Mouse (Mus musculus): ENCODE results near the gene Itpkb. TPM values are rescaled to one million over a fixed set of nuclear protein-coding genes. Genes with fewer than 3 reads are reported as not detected.
"Not testable (repeated sequence)": the region's sequence is repeated elsewhere in the genome, so short reads cannot be mapped to it uniquely, and the experiment has no call there.

Itpkb gene
- polyA plus RNA-seq, 1 experiment from 2014 or later, result 7.2 TPM

- not testable (repeated sequence) for ATAC-seq (ENCODE audit: insufficient number of reproducible peaks, low FRiP score, low TSS enrichment, low read depth); DNase-seq (ENCODE audit: low spot score); H3K9ac ChIP-seq (ENCODE audit: low read length); H3K4me3 ChIP-seq (ENCODE audit: low read depth, low read length); H3K9me3 ChIP-seq (ENCODE audit: control insufficient read depth, low read length); H3K4me2 ChIP-seq (ENCODE audit: low read depth, severe bottlenecking); H3K27ac ChIP-seq (replicated peaks; ENCODE audit: low read depth, low read length); H3K4me1 ChIP-seq (ENCODE audit: control insufficient read depth, insufficient read depth, low read length); H3K27me3 ChIP-seq (ENCODE audit: control insufficient read depth, insufficient read depth, low read length); H3K36me3 ChIP-seq (ENCODE audit: control insufficient read depth, insufficient read depth, low read length)
- 91% methylated on average over 5 of the region's 5 CpGs for WGBS
Observed at GRCm38 (mm10) chr1:180372258-180372657, 42.0 kb downstream of the Itpkb start.

- H3K9me3 ChIP-seq (ENCODE audit: control insufficient read depth, low read length), result no peaks in the 10 kb centered on the region
- no peak for ATAC-seq (ENCODE audit: insufficient number of reproducible peaks, low FRiP score, low TSS enrichment, low read depth)
- no peak overlapping the region for H3K4me3 ChIP-seq (ENCODE audit: low read depth, low read length)
- WGBS, result 67% methylated on average over 7 of the region's 7 CpGs
- H3K27ac ChIP-seq (replicated peaks; ENCODE audit: low read depth, low read length), result no peak overlapping the region; the same call in 1 of the 2 replicates
- H3K9ac ChIP-seq (ENCODE audit: low read length), result no peak overlapping the region
- no peaks in the 10 kb centered on the region for H3K36me3 ChIP-seq (ENCODE audit: control insufficient read depth, insufficient read depth, low read length)
- H3K4me1 ChIP-seq (ENCODE audit: control insufficient read depth, insufficient read depth, low read length), result peaks cover 8% of the 10 kb centered on the region; the same call in 1 of the 2 replicates
- no peaks in the 10 kb centered on the region for H3K27me3 ChIP-seq (ENCODE audit: control insufficient read depth, insufficient read depth, low read length)
- no peak for DNase-seq (ENCODE audit: low spot score)
- no peak overlapping the region for H3K4me2 ChIP-seq (ENCODE audit: low read depth, severe bottlenecking)
Observed at GRCm38 (mm10) chr1:180376598-180376997, 46.3 kb downstream of the Itpkb start.

- no peak overlapping the region for H3K4me3 ChIP-seq (ENCODE audit: low read depth, low read length)
- ATAC-seq (ENCODE audit: insufficient number of reproducible peaks, low FRiP score, low TSS enrichment, low read depth) (no peak), DNase-seq (ENCODE audit: low spot score) (no peak)
- no peaks in the 10 kb centered on the region for H3K27me3 ChIP-seq (ENCODE audit: control insufficient read depth, insufficient read depth, low read length)
- H3K9ac ChIP-seq (ENCODE audit: low read length), result no peak overlapping the region
- no peak overlapping the region for H3K4me2 ChIP-seq (ENCODE audit: low read depth, severe bottlenecking)
- no peaks in the 10 kb centered on the region for H3K36me3 ChIP-seq (ENCODE audit: control insufficient read depth, insufficient read depth, low read length)
- H3K27ac ChIP-seq (replicated peaks; ENCODE audit: low read depth, low read length), result no peak overlapping the region
- peaks cover 8% of the 10 kb centered on the region; the same call in 1 of the 2 replicates for H3K4me1 ChIP-seq (ENCODE audit: control insufficient read depth, insufficient read depth, low read length)
- no peaks in the 10 kb centered on the region for H3K9me3 ChIP-seq (ENCODE audit: control insufficient read depth, low read length)
- 62% methylated on average over 3 of the region's 3 CpGs for WGBS
Observed at GRCm38 (mm10) chr1:180379559-180379958, 49.3 kb downstream of the Itpkb start.

- 74% methylated on average over 8 of the region's 8 CpGs for WGBS
- Histone ChIP-seq H3K27ac (replicated peaks; ENCODE audit: low read depth, low read length) (no peak overlapping the region), H3K27me3 (ENCODE audit: control insufficient read depth, insufficient read depth, low read length) (no peaks in the 10 kb centered on the region), H3K9me3 (ENCODE audit: control insufficient read depth, low read length) (no peaks in the 10 kb centered on the region), H3K36me3 (ENCODE audit: control insufficient read depth, insufficient read depth, low read length) (no peaks in the 10 kb centered on the region), H3K4me3 (ENCODE audit: low read depth, low read length) (no peak overlapping the region), H3K4me2 (ENCODE audit: low read depth, severe bottlenecking) (no peak overlapping the region), H3K9ac (ENCODE audit: low read length) (no peak overlapping the region), H3K4me1 (ENCODE audit: control insufficient read depth, insufficient read depth, low read length) (peaks cover 13% of the 10 kb centered on the region)
- no peak for DNase-seq (ENCODE audit: low spot score)
- ATAC-seq (ENCODE audit: insufficient number of reproducible peaks, low FRiP score, low TSS enrichment, low read depth), result no peak
Observed at GRCm38 (mm10) chr1:180382358-180382757, 52.1 kb downstream of the Itpkb start.

- Histone ChIP-seq H3K27ac (replicated peaks; ENCODE audit: low read depth, low read length) (no peak overlapping the region), H3K9me3 (ENCODE audit: control insufficient read depth, low read length) (no peaks in the 10 kb centered on the region), H3K4me1 (ENCODE audit: control insufficient read depth, insufficient read depth, low read length) (peaks cover 10% of the 10 kb centered on the region), H3K36me3 (ENCODE audit: control insufficient read depth, insufficient read depth, low read length) (no peaks in the 10 kb centered on the region), H3K4me3 (ENCODE audit: low read depth, low read length) (no peak overlapping the region), H3K4me2 (ENCODE audit: low read depth, severe bottlenecking) (no peak overlapping the region), H3K27me3 (ENCODE audit: control insufficient read depth, insufficient read depth, low read length) (no peaks in the 10 kb centered on the region), H3K9ac (ENCODE audit: low read length) (no peak overlapping the region)
- DNase-seq (ENCODE audit: low spot score) (no peak), ATAC-seq (ENCODE audit: insufficient number of reproducible peaks, low FRiP score, low TSS enrichment, low read depth) (no peak)
- whole genome bisulfite sequencing, result 95% methylated on average over 8 of the region's 8 CpGs
Observed at GRCm38 (mm10) chr1:180383884-180384283, 53.6 kb downstream of the Itpkb start.

- Histone ChIP-seq H3K27ac (replicated peaks; ENCODE audit: low read depth, low read length) (no peak overlapping the region), H3K36me3 (ENCODE audit: control insufficient read depth, insufficient read depth, low read length) (no peaks in the 10 kb centered on the region), H3K4me3 (ENCODE audit: low read depth, low read length) (no peak overlapping the region), H3K9ac (ENCODE audit: low read length) (no peak overlapping the region), H3K9me3 (ENCODE audit: control insufficient read depth, low read length) (no peaks in the 10 kb centered on the region), H3K27me3 (ENCODE audit: control insufficient read depth, insufficient read depth, low read length) (no peaks in the 10 kb centered on the region), H3K4me1 (ENCODE audit: control insufficient read depth, insufficient read depth, low read length) (peaks cover 6% of the 10 kb centered on the region), H3K4me2 (ENCODE audit: low read depth, severe bottlenecking) (no peak overlapping the region)
- ATAC-seq (ENCODE audit: insufficient number of reproducible peaks, low FRiP score, low TSS enrichment, low read depth) (no peak), DNase-seq (ENCODE audit: low spot score) (no peak)
- WGBS, result 72% methylated on average over 10 of the region's 10 CpGs
Observed at GRCm38 (mm10) chr1:180384486-180384885, 54.2 kb downstream of the Itpkb start.

- Histone ChIP-seq H3K9me3 (ENCODE audit: control insufficient read depth, low read length) (no peaks in the 10 kb centered on the region), H3K27ac (replicated peaks; ENCODE audit: low read depth, low read length) (no peak overlapping the region), H3K4me2 (ENCODE audit: low read depth, severe bottlenecking) (no peak overlapping the region), H3K36me3 (ENCODE audit: control insufficient read depth, insufficient read depth, low read length) (no peaks in the 10 kb centered on the region), H3K9ac (ENCODE audit: low read length) (no peak overlapping the region), H3K4me3 (ENCODE audit: low read depth, low read length) (no peak overlapping the region), H3K27me3 (ENCODE audit: control insufficient read depth, insufficient read depth, low read length) (no peaks in the 10 kb centered on the region), H3K4me1 (ENCODE audit: control insufficient read depth, insufficient read depth, low read length) (peaks cover 5% of the 10 kb centered on the region; the same call in 1 of the 2 replicates)
- 86% methylated on average over 6 of the region's 6 CpGs for WGBS
- ATAC-seq (ENCODE audit: insufficient number of reproducible peaks, low FRiP score, low TSS enrichment, low read depth) (no peak), DNase-seq (ENCODE audit: low spot score) (no peak)
Observed at GRCm38 (mm10) chr1:180385308-180385707, 55.0 kb downstream of the Itpkb start.

- ATAC-seq (ENCODE audit: insufficient number of reproducible peaks, low FRiP score, low TSS enrichment, low read depth), result peak; percentile 96
- H3K27ac ChIP-seq (replicated peaks; ENCODE audit: low read depth, low read length), result peak overlapping the region; percentile 10; the same call in 1 of the 2 replicates
Observed at GRCm38 (mm10) chr1:180386951-180387749, 56.9 kb downstream of the Itpkb start.

More at GRCm38 (mm10) chr1:180386951-180387749, 56.9 kb downstream of the Itpkb start:
- peak overlapping the region; percentile 54 for H3K4me2 ChIP-seq (ENCODE audit: low read depth, severe bottlenecking)
- H3K36me3 ChIP-seq (ENCODE audit: control insufficient read depth, insufficient read depth, low read length), result no peaks in the 10 kb centered on the region
- no peaks in the 10 kb centered on the region for H3K9me3 ChIP-seq (ENCODE audit: control insufficient read depth, low read length)
- peaks cover 5% of the 10 kb centered on the region; the same call in 1 of the 2 replicates for H3K4me1 ChIP-seq (ENCODE audit: control insufficient read depth, insufficient read depth, low read length)
- 3% methylated on average over 27 of the region's 27 CpGs for WGBS
- H3K27me3 ChIP-seq (ENCODE audit: control insufficient read depth, insufficient read depth, low read length), result no peaks in the 10 kb centered on the region
- H3K4me3 ChIP-seq (ENCODE audit: low read depth, low read length), result peak overlapping the region; percentile 30
- peak overlapping the region; percentile 56 for H3K9ac ChIP-seq (ENCODE audit: low read length)
- DNase-seq (ENCODE audit: low spot score), result peak; percentile 100
